Mouse (Mus musculus): ENCODE measurements around the gene Foxb1. TPM values are rescaled to one million over a fixed set of nuclear protein-coding genes. Genes with fewer than 3 reads are reported as not detected.

Gene Foxb1
- polyA plus RNA-seq, 1 experiment, result not detected

- Histone ChIP-seq H3K4me1 (ENCODE audit: control insufficient read depth, insufficient read depth, low read length) (no peaks in the 10 kb centered on the region), H3K4me3 (ENCODE audit: insufficient read depth, low read depth, low read length) (no peak overlapping the region), H3K27ac (ENCODE audit: insufficient read depth, low read depth, low read length) (no peak overlapping the region)
- TF ChIP-seq CTCF (IDR thresholded peaks at IDR 0.05; ENCODE audit: insufficient read depth, low read depth, low read length), result no peak
- no peak for TF ChIP-seq POLR2A (IDR thresholded peaks at IDR 0.05; ENCODE audit: insufficient read depth, low read depth, low read length)
- WGBS, result 84% methylated on average over 9 of the region's 9 CpGs
Observed at GRCm38 (mm10) chr9:69718431-69718830, 42.3 kb downstream of the Foxb1 start.

- TF ChIP-seq POLR2A (IDR thresholded peaks at IDR 0.05; ENCODE audit: insufficient read depth, low read depth, low read length), result no peak
- TF ChIP-seq CTCF (IDR thresholded peaks at IDR 0.05; ENCODE audit: insufficient read depth, low read depth, low read length), result no peak
- Histone ChIP-seq H3K27ac (ENCODE audit: insufficient read depth, low read depth, low read length) (no peak overlapping the region), H3K4me1 (ENCODE audit: control insufficient read depth, insufficient read depth, low read length) (no peaks in the 10 kb centered on the region), H3K4me3 (ENCODE audit: insufficient read depth, low read depth, low read length) (no peak overlapping the region)
- WGBS, result 60% methylated on average over 4 of the region's 4 CpGs
Observed at GRCm38 (mm10) chr9:69716364-69716763, 44.4 kb downstream of the Foxb1 start.

- no peaks in the 10 kb centered on the region for H3K4me1 ChIP-seq (ENCODE audit: control insufficient read depth, insufficient read depth, low read length)
- 33% methylated on average over 12 of the region's 12 CpGs for WGBS
- TF ChIP-seq CTCF (IDR thresholded peaks at IDR 0.05; ENCODE audit: insufficient read depth, low read depth, low read length), result no peak
- TF ChIP-seq POLR2A (IDR thresholded peaks at IDR 0.05; ENCODE audit: insufficient read depth, low read depth, low read length), result no peak
- no peak overlapping the region for H3K27ac ChIP-seq (ENCODE audit: insufficient read depth, low read depth, low read length)
- H3K4me3 ChIP-seq (ENCODE audit: insufficient read depth, low read depth, low read length), result no peak overlapping the region
Observed at GRCm38 (mm10) chr9:69715445-69715844, 45.3 kb downstream of the Foxb1 start.

GRCm38 (mm10) chr9:69714346-69714745, 46.4 kb downstream of the Foxb1 start:
- Histone ChIP-seq H3K4me1 (ENCODE audit: control insufficient read depth, insufficient read depth, low read length) (no peaks in the 10 kb centered on the region), H3K4me3 (ENCODE audit: insufficient read depth, low read depth, low read length) (no peak overlapping the region), H3K27ac (ENCODE audit: insufficient read depth, low read depth, low read length) (no peak overlapping the region)
- WGBS, result 40% methylated on average over 7 of the region's 7 CpGs
- TF ChIP-seq POLR2A (IDR thresholded peaks at IDR 0.05; ENCODE audit: insufficient read depth, low read depth, low read length) (no peak), CTCF (IDR thresholded peaks at IDR 0.05; ENCODE audit: insufficient read depth, low read depth, low read length) (no peak)

GRCm38 (mm10) chr9:69713577-69714327, 47.0 kb downstream of the Foxb1 start:
- TF ChIP-seq POLR2A (IDR thresholded peaks at IDR 0.05; ENCODE audit: insufficient read depth, low read depth, low read length) (no peak), CTCF (IDR thresholded peaks at IDR 0.05; ENCODE audit: insufficient read depth, low read depth, low read length) (no peak)
- no peaks in the 10 kb centered on the region for H3K4me1 ChIP-seq (ENCODE audit: control insufficient read depth, insufficient read depth, low read length)
- WGBS, result 36% methylated on average over 18 of the region's 18 CpGs
- H3K4me3 ChIP-seq (ENCODE audit: insufficient read depth, low read depth, low read length), result no peak overlapping the region
- no peak overlapping the region for H3K27ac ChIP-seq (ENCODE audit: insufficient read depth, low read depth, low read length)

GRCm38 (mm10) chr9:69712714-69713525, 47.8 kb downstream of the Foxb1 start:
- TF ChIP-seq CTCF (IDR thresholded peaks at IDR 0.05; ENCODE audit: insufficient read depth, low read depth, low read length), result no peak
- no peak for TF ChIP-seq POLR2A (IDR thresholded peaks at IDR 0.05; ENCODE audit: insufficient read depth, low read depth, low read length)
- no peak overlapping the region for H3K27ac ChIP-seq (ENCODE audit: insufficient read depth, low read depth, low read length)
- H3K4me3 ChIP-seq (ENCODE audit: insufficient read depth, low read depth, low read length), result no peak overlapping the region
- 40% methylated on average over 12 of the region's 12 CpGs for WGBS
- H3K4me1 ChIP-seq (ENCODE audit: control insufficient read depth, insufficient read depth, low read length), result no peaks in the 10 kb centered on the region

Other genes starting within 250 kb of the Foxb1 start
- 187 TPM in 1 of 2 replicates, not detected in the other for gene Bnip2, start 228.5 kb upstream of the Foxb1 start, polyA plus RNA-seq (2012; ENCODE audit: insufficient read depth, insufficient read length, low replicate concordance, missing spikeins)

Data from olfactory bulb, adult 2 months (tissue).